Comparison of ENCODE assay signal across 8 mouse cellular contexts in the genomic region with DNA sequence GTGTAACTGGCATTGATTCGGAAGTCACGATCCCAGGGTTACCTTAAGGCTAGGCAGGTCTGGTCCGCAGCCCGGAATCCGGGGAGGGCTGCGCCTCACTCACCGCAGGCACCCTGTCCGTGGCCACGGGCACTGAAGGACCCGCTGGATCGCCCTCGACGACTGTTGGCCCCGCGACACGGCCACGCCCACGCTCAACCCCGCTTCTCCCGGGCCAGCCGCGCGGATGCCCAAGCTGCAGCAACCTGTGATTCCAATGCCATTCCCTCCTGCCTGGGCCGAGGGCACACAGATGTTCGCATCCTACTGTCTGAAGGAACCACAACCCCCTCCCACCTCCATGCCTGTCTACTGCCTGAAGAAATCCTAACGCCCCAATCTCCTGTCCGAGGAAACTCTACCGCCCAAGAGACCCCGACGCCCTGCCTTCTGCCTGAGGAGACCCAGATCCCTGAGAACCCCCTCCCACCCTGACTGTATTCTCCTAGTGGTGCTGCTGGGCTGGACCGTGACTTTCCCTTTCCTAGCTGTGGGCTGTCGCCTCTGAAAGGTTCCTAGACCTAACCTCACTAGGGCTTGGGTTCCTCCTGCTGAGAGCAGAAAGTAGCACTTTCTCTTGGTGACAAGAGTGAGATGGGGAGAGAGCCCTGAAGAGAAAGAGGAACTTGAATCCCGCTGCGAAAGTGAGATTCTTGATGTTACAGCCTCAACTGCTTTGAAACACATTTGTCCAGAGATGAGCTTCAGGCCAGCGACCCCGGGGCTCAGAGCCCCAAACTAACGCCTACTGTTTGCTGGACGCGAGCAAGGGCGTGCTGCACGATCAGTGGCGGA. TPM values are rescaled to one million over a fixed set of nuclear protein-coding genes. Genes with fewer than 3 reads are reported as not detected.
DNase-seq lines count a peak whose midpoint lies in the region; ATAC-seq lines count a peak whose summit lies in the region.

A gene (minus strand): TSS at position 143 of the 834 bp plus-strand sequence.

- WGBS in heart, embryonic 11.5 days (ENCODE audit: insufficient replicate concordance), result 5% methylated on average over 42 of the region's 42 CpGs
- 3% methylated on average over 42 of the region's 42 CpGs for WGBS in kidney, embryonic 16.5 days
- WGBS in macrophage (ENCODE audit: missing documents), result 3% methylated on average over 41 of the region's 42 CpGs

- peak within 1 kb of the TSS; percentile 86 for H3K9ac ChIP-seq in heart, embryonic 11.5 days (ENCODE audit: low read depth, low read length)
- peak within 1 kb of the TSS; percentile 77 for H3K9ac ChIP-seq in kidney, embryonic 16.5 days (replicated peaks; ENCODE audit: low read length)

- DNase-seq in adrenal gland, adult 18-20 months (ENCODE audit: low spot score in 2 of 2), result peak; percentile 23 to 50
- DNase-seq in adrenal gland, adult 8-10 months, result no peak
- peak; percentile 16 for DNase-seq in ES-CJ7 (ENCODE audit: low read depth, low spot score)
- DNase-seq in cerebellum, postnatal 25 days, result peak; percentile 40 to 59
- DNase-seq in splenic B cell, adult 2 months (ENCODE audit: low read depth, low spot score), result peak; percentile 32

- no peak for ATAC-seq in heart, embryonic 11.5 days (replicated peaks; ENCODE audit: insufficient number of reproducible peaks, low FRiP score, low TSS enrichment)
- ATAC-seq in kidney, embryonic 16.5 days (ENCODE audit: low FRiP score, low TSS enrichment), result peak; percentile 41; the same call in 1 of the 2 replicates

- H3K36me3 ChIP-seq in heart, embryonic 11.5 days (ENCODE audit: control insufficient read depth, insufficient read depth, low read length), result no peaks in the 10 kb centered on the region
- no peaks in the 10 kb centered on the region for H3K36me3 ChIP-seq in kidney, embryonic 16.5 days (ENCODE audit: insufficient read depth, low read length)
- no peaks in the 10 kb centered on the region for H3K36me3 ChIP-seq in macrophage (ENCODE audit: inconsistent target)
- no peaks in the 10 kb centered on the region for H3K36me3 ChIP-seq in splenic B cell, adult 2 months (ENCODE audit: control insufficient read depth, insufficient read depth, low read length, poor library complexity, severe bottlenecking)

- peak within 1 kb of the TSS; percentile 73 for H3K4me3 ChIP-seq in heart, embryonic 11.5 days (ENCODE audit: low read depth, low read length)
- peak within 1 kb of the TSS; percentile 70 for H3K4me3 ChIP-seq in kidney, embryonic 16.5 days (ENCODE audit: low read length)
- peak within 1 kb of the TSS; percentile 49 for H3K4me3 ChIP-seq in macrophage (ENCODE audit: inconsistent target)

- peak within 1 kb of the TSS; percentile 97 for H3K4me2 ChIP-seq in heart, embryonic 11.5 days
- peak within 1 kb of the TSS; percentile 93 for H3K4me2 ChIP-seq in kidney, embryonic 16.5 days (replicated peaks; ENCODE audit: low read depth, low read length)

- 0 out of 2 replicates have a peak, but pooled peaks cover 2% of the 10 kb centered on the region for H3K4me1 ChIP-seq in heart, embryonic 11.5 days (ENCODE audit: control insufficient read depth, insufficient read depth, low read length)
- peaks cover 17% of the 10 kb centered on the region for H3K4me1 ChIP-seq in kidney, embryonic 16.5 days (ENCODE audit: insufficient read depth, low read length)

- H3K27me3 ChIP-seq in heart, embryonic 11.5 days (ENCODE audit: control insufficient read depth, insufficient read depth, low read length), result peaks cover 13% of the 10 kb centered on the region
- H3K27me3 ChIP-seq in kidney, embryonic 16.5 days (ENCODE audit: insufficient read depth, low read length), result peaks cover 17% of the 10 kb centered on the region
- no peaks in the 10 kb centered on the region for H3K27me3 ChIP-seq in splenic B cell, adult 2 months (ENCODE audit: control insufficient read depth, insufficient read depth, low read length, poor library complexity, severe bottlenecking)

- no peaks in the 10 kb centered on the region for H3K9me3 ChIP-seq in heart, embryonic 11.5 days (replicated peaks; ENCODE audit: control insufficient read depth, low read length)
- H3K9me3 ChIP-seq in kidney, embryonic 16.5 days (ENCODE audit: low read length), result no peaks in the 10 kb centered on the region

- H3K27ac ChIP-seq in heart, embryonic 11.5 days (ENCODE audit: low read depth, low read length), result no peak within 1 kb of the TSS
- H3K27ac ChIP-seq in kidney, embryonic 16.5 days (ENCODE audit: low read length), result peak within 1 kb of the TSS; percentile 70; the same call in 1 of the 2 replicates
- peak within 1 kb of the TSS; percentile 67 for H3K27ac ChIP-seq in macrophage

- peaks cover 39% of the 10 kb centered on the region for H3K79me2 ChIP-seq in macrophage (ENCODE audit: inconsistent target)

RNA-seq across cellular contexts. Expression of the gene that starts here (rescaled TPM):
- total RNA-seq in adrenal gland, adult 18-20 months (2021), result under 1 TPM in 1 of 2 experiments, not detected in 1; 0.10 TPM
- total RNA-seq in adrenal gland, adult 8-10 months (2022), result under 1 TPM in 3 of 4 experiments, not detected in 1; 0.09 to 0.12 (median 0.11) TPM
- 0.06 TPM in 1 of 2 replicates, not detected in the other for polyA plus RNA-seq in heart, embryonic 11.5 days (2014; fragmentation: Nextera tagmentation; extraction: Ambion mirVana)
- 0.22 TPM in 1 of 2 replicates, not detected in the other for polyA plus RNA-seq in kidney, embryonic 16.5 days (2015; fragmentation: Nextera tagmentation; extraction: Ambion mirVana)
- 1 to 10 TPM in 7 of 26 experiments, under 1 TPM in 13, not detected in 6; 0.26 to 2.0 (median 0.86) TPM for total RNA-seq in macrophage (2018; cell fraction: chromatin; rRNA removed)
- total RNA-seq in macrophage (2018; cell fraction: cytosol; rRNA removed), result under 1 TPM in 20 of 26 experiments, not detected in 6; 0.09 to 0.52 (median 0.18) TPM
- 1 to 10 TPM in 3 of 26 experiments, under 1 TPM in 18, not detected in 5; 0.10 to 2.2 (median 0.57) TPM for total RNA-seq in macrophage (2018; cell fraction: nucleus; rRNA removed)
- 0.16 to 0.30 TPM (median 0.26 TPM) in 3 replicates for polyA plus RNA-seq in macrophage (2018)

Comparison
In these comparisons a context has a peak if more than half of its experiments do, and no peak if none do; other contexts are left out.
1. Peak in DNase-seq in adrenal gland, adult 18-20 months; RNA of the gene not detected or under 1 TPM.
2. Peak in ATAC-seq, H3K4me3 ChIP-seq, H3K27ac ChIP-seq, H3K9ac ChIP-seq and H3K4me2 ChIP-seq in kidney, embryonic 16.5 days; RNA of the gene not detected or under 1 TPM.